Mouse (Mus musculus) thymus, adult 2 months (tissue): Measurements from ENCODE around the gene Ano8.

Experiments
- CTCF ChIP-seq: fragments of 200-500 bp; IDR thresholded peaks from 2 replicates; pipeline ENCODE4 v1.5.1; 2012; ENCODE audit warnings: mild to moderate bottlenecking, control low read depth, low read length, moderate library complexity, borderline replicate concordance; ENCODE audit not compliant: control insufficient read depth, poor library complexity, insufficient read depth; ENCODE audit errors: extremely low read depth
- POLR2A ChIP-seq: fragments of 200-500 bp; IDR thresholded peaks from 2 replicates; pipeline ENCODE4 v1.6.1; 2012; ENCODE audit warnings: mild to moderate bottlenecking, low read length, control low read depth, moderate library complexity; ENCODE audit not compliant: control insufficient read depth, poor library complexity, insufficient read depth; ENCODE audit errors: extremely low read depth

DNA sequence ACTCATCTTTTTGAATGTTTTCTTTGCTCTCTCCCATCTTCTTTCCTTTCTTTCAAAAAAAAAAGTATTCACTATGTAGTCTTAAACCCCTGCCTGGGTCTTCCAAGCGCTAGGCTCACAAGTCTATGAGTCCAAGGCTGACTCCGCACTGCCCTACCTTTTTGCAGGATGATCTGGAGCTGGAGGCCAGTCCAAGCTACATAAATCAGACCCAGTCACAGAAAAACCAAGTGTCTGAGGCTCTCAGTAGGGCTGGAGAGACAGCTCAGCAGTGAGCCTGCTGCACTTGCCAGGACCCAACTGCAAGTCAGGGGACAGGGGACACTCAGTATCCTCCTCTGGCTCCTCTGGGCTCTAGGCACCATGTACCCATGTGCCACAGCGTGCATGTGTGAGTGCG is 18.6 kb upstream of the Ano8 start:
- TF ChIP-seq POLR2A: no peak
- TF ChIP-seq CTCF: no peak
